Mouse (Mus musculus) liver, postnatal 0 days (tissue): ENCODE results near the gene Hnf1a.

Source experiments
- CTCF ChIP-seq: sonication (generic); IDR thresholded peaks from 2 replicates; pipeline ENCODE4 v1.5.1; 2016; ENCODE audit warnings: antibody characterized with exemption, low read depth
- EP300 ChIP-seq: IDR thresholded peaks from 2 replicates; pipeline ENCODE4 v1.6.1; 2016; ENCODE audit warnings: antibody characterized with exemption, low read depth, mild to moderate bottlenecking

DNA sequence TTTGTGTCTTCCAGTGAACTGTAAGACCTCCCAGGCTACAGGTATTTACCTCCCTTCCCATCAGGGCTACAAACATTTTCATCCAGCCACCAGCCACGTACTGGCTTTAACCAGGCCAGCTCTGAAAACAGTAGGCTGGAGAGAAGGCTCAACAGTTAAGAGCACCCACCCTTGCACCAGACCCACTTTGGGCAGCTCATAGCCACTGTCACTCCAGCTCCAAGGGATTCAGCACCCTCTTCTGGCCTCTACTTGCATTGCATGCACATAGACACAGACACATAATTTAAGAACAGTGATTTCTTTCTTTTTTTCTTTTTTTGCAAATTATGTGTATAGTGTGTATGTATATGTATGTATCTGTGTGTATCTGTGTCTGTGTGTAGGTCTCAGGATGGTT, 68.5 kb downstream of the Hnf1a start:
- TF ChIP-seq CTCF: peak; percentile 88
- TF ChIP-seq EP300: no peak
